Mouse (Mus musculus): ENCODE measurements at regions not wholly inside any gene's neighbourhood (a gene's known extent, or its start where the extent isn't known, plus 50 kb on each side); places are given as distances from the start of the nearest gene placed in this dataset.
"Not testable (repeated sequence)": the region's sequence is repeated elsewhere in the genome, so short reads cannot be mapped to it uniquely, and the experiment has no call there.

DNA sequence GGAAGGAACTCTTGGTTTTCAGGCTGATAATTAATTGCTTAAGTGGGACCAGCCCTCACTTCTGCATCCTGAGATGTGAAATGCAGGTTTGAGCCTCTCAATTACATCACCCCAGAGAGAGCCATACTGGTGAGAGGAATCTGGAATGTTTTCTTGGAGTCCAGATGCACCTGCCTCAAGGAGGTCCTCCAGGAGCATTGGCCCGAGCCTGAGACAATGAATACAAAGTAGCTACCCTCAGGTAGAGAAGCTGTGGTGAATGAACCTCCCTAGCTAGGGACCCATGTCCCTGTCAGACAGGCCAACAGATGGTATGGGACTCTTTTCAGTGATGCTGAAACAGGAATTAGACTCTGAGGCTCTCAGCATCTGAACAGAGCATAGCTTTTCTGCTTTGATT lies 168.7 kb upstream of the Hs6st1 start:
- Histone ChIP-seq H3K4me2 (no peak overlapping the region), H3K27me3 (ENCODE audit: control insufficient read depth, insufficient read depth, low read length) (no peaks in the 10 kb centered on the region), H3K4me3 (ENCODE audit: low read depth, low read length) (no peak overlapping the region), H3K9me3 (replicated peaks; ENCODE audit: control insufficient read depth, low read length) (peaks cover 8% of the 10 kb centered on the region), H3K27ac (ENCODE audit: low read depth, low read length) (no peak overlapping the region), H3K4me1 (ENCODE audit: control insufficient read depth, insufficient read depth, low read length) (no peaks in the 10 kb centered on the region), H3K36me3 (ENCODE audit: control insufficient read depth, insufficient read depth, low read length) (no peaks in the 10 kb centered on the region), H3K9ac (ENCODE audit: low read depth, low read length) (no peak overlapping the region)
- no peak for ATAC-seq (replicated peaks; ENCODE audit: insufficient number of reproducible peaks, low FRiP score, low TSS enrichment)
- WGBS (ENCODE audit: insufficient replicate concordance): 61% methylated on average over 1 of the region's 1 CpGs

DNA sequence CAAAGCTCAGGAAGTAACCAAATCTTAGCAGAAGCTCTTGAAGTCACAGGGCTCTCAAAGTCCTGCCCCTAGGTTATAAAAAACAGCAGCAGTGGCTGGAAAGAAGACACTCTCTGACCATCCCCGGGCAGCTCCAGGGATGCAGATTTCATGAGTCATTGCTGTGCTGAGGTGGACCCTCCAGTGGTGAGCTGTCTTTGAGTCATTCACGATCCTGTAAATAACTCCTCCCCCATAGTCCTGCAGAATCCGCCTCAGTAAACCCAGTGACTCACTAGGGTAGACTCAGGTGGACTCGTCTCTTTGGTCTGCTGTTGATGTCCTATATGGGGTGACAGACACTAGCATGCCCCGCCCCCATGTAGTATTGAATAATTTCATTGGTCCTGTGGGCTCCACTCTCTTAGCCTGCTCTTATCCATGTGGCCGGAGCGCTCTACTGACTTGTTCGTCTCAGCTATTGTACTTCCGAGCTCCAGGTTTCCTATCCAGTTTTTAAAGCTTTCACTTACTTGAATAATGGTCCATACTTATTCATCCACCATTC lies 164.1 kb upstream of the Hs6st1 start:
- no peaks in the 10 kb centered on the region for H3K9me3 ChIP-seq (replicated peaks; ENCODE audit: control insufficient read depth, low read length)
- no peaks in the 10 kb centered on the region for H3K36me3 ChIP-seq (ENCODE audit: control insufficient read depth, insufficient read depth, low read length)
- WGBS (ENCODE audit: insufficient replicate concordance): 82% methylated on average over 9 of the region's 9 CpGs
- no peak overlapping the region for H3K27ac ChIP-seq (ENCODE audit: low read depth, low read length)
- no peak overlapping the region for H3K4me2 ChIP-seq
- no peak overlapping the region for H3K4me3 ChIP-seq (ENCODE audit: low read depth, low read length)
- H3K27me3 ChIP-seq (ENCODE audit: control insufficient read depth, insufficient read depth, low read length): no peaks in the 10 kb centered on the region
- peaks cover 6% of the 10 kb centered on the region; the same call in 1 of the 2 replicates for H3K4me1 ChIP-seq (ENCODE audit: control insufficient read depth, insufficient read depth, low read length)
- ATAC-seq (replicated peaks; ENCODE audit: insufficient number of reproducible peaks, low FRiP score, low TSS enrichment): no peak
- H3K9ac ChIP-seq (ENCODE audit: low read depth, low read length): no peak overlapping the region

DNA sequence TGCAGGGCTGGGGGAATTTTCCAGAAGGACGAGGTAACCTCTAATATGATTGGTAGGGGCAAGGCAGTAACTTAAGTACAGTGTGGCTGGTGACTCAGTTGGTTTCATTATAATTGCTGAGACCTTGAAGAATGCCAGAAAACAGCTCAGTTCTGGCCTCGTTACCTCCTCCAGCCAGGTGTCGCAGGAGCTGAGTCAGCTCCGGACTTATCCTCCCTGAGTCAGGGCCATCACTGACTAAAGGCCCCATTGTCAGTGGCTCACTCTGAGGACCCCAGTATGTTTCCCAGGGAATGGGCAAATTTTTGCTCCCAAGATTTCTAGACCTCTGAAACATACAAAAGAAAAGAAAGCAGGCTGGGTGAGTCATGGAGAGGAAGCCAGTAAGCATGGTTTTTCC lies 154.6 kb upstream of the Hs6st1 start:
- no peak overlapping the region for H3K4me3 ChIP-seq (ENCODE audit: low read depth, low read length)
- H3K27ac ChIP-seq (ENCODE audit: low read depth, low read length): no peak overlapping the region
- no peak overlapping the region for H3K4me2 ChIP-seq
- H3K27me3 ChIP-seq (ENCODE audit: control insufficient read depth, insufficient read depth, low read length): no peaks in the 10 kb centered on the region
- no peaks in the 10 kb centered on the region for H3K36me3 ChIP-seq (ENCODE audit: control insufficient read depth, insufficient read depth, low read length)
- 74% methylated on average over 4 of the region's 4 CpGs for WGBS (ENCODE audit: insufficient replicate concordance)
- no peaks in the 10 kb centered on the region for H3K9me3 ChIP-seq (replicated peaks; ENCODE audit: control insufficient read depth, low read length)
- H3K9ac ChIP-seq (ENCODE audit: low read depth, low read length): no peak overlapping the region
- H3K4me1 ChIP-seq (ENCODE audit: control insufficient read depth, insufficient read depth, low read length): no peaks in the 10 kb centered on the region
- no peak for ATAC-seq (replicated peaks; ENCODE audit: insufficient number of reproducible peaks, low FRiP score, low TSS enrichment)

DNA sequence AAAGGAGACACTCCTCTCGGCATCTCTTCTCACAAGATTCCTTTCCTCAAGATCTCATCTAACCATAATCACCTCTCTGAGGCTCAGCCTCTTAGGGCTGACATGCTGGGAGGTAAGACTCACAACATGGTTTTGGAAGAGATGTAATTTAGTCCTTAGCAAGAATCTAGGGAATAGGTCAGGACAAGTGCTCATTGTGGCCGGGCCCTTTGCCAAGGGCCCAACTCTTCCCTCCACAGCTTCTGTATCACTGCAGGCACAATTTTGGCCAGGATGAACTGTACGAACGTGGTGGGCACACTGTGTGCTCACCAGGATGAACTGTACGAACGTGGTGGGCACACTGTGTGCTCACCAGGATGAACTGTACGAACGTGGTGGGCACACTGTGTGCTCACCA lies 154.0 kb upstream of the Hs6st1 start:
- 86% methylated on average over 8 of the region's 8 CpGs for WGBS (ENCODE audit: insufficient replicate concordance)
- not testable (repeated sequence) for H3K4me2 ChIP-seq; ATAC-seq (replicated peaks; ENCODE audit: insufficient number of reproducible peaks, low FRiP score, low TSS enrichment); H3K4me1 ChIP-seq (ENCODE audit: control insufficient read depth, insufficient read depth, low read length); H3K9me3 ChIP-seq (replicated peaks; ENCODE audit: control insufficient read depth, low read length); H3K9ac ChIP-seq (ENCODE audit: low read depth, low read length); H3K27me3 ChIP-seq (ENCODE audit: control insufficient read depth, insufficient read depth, low read length); H3K27ac ChIP-seq (ENCODE audit: low read depth, low read length); H3K36me3 ChIP-seq (ENCODE audit: control insufficient read depth, insufficient read depth, low read length); H3K4me3 ChIP-seq (ENCODE audit: low read depth, low read length)

DNA sequence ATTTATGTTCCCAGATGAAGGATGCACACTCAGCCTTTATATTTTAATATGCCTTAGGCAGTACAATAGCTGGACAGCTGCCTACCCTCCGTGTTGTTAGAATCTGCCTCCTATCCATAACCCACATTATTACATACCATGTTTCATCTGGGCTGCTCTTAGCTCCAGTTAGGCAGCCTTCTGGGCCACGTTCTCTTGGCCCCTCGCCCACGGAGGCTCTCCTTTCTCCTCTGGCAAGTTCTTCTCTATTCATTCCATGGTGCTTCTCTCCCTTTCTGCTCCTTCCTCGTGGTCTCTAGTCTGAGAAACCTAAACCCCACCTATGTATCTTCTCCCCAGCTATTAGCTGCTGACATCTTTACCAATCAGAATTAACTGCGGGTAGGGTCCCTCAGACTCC lies 152.7 kb upstream of the Hs6st1 start:
- Histone ChIP-seq H3K36me3 (ENCODE audit: control insufficient read depth, insufficient read depth, low read length) (no peaks in the 10 kb centered on the region), H3K27me3 (ENCODE audit: control insufficient read depth, insufficient read depth, low read length) (no peaks in the 10 kb centered on the region), H3K9ac (ENCODE audit: low read depth, low read length) (no peak overlapping the region), H3K27ac (ENCODE audit: low read depth, low read length) (no peak overlapping the region), H3K9me3 (replicated peaks; ENCODE audit: control insufficient read depth, low read length) (no peaks in the 10 kb centered on the region), H3K4me1 (ENCODE audit: control insufficient read depth, insufficient read depth, low read length) (no peaks in the 10 kb centered on the region), H3K4me3 (ENCODE audit: low read depth, low read length) (no peak overlapping the region), H3K4me2 (no peak overlapping the region)
- WGBS (ENCODE audit: insufficient replicate concordance): 79% methylated on average over 6 of the region's 6 CpGs
- ATAC-seq (replicated peaks; ENCODE audit: insufficient number of reproducible peaks, low FRiP score, low TSS enrichment): no peak

DNA sequence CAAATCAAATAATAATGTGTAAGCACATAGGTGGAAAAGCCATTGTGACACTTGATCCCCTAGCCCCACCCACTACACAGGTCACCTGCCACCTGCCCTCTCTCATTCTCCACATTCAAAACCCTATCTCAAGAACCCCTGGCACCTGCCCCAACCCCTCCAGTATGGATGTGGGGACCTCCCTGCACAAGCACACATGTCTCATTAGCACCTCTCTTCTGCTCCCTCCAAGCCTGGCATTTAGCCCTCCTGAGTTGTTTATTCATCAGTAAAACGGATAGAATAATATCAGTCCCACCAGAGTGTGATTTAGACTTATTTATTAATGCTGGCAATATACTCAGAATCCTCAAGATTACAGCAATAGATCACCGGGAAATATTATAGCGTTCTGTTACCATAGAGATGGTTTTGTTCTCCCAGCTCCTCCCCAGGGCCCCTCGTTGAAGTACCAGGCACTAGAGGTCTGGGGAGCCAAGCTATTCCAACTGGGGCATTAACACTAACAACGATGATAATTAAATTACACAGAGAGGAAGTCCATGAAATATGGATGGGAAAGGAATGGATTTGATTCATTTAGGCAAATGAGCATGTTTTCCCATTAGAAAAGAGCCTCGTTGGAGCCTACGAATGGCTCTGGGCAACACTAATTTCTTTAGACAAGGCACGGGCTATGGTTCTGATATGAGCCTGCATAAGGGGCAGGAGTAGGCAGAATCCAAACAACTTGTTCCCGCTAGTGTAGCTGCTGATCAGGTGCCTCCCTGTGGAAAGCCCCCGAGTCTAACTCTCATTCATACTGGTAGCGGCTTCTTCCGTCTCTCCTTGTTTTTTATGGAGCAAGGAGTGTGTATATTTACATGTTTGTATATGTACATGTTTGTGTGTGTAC lies 148.1 kb upstream of the Hs6st1 start:
- Histone ChIP-seq H3K4me1 (ENCODE audit: control insufficient read depth, insufficient read depth, low read length) (no peaks in the 10 kb centered on the region), H3K4me3 (ENCODE audit: low read depth, low read length) (no peak overlapping the region), H3K27ac (ENCODE audit: low read depth, low read length) (no peak overlapping the region), H3K9ac (ENCODE audit: low read depth, low read length) (no peak overlapping the region), H3K9me3 (replicated peaks; ENCODE audit: control insufficient read depth, low read length) (no peaks in the 10 kb centered on the region), H3K4me2 (no peak overlapping the region), H3K36me3 (ENCODE audit: control insufficient read depth, insufficient read depth, low read length) (no peaks in the 10 kb centered on the region), H3K27me3 (ENCODE audit: control insufficient read depth, insufficient read depth, low read length) (no peaks in the 10 kb centered on the region)
- ATAC-seq (replicated peaks; ENCODE audit: insufficient number of reproducible peaks, low FRiP score, low TSS enrichment): no peak
- WGBS (ENCODE audit: insufficient replicate concordance): 80% methylated on average over 12 of the region's 12 CpGs

DNA sequence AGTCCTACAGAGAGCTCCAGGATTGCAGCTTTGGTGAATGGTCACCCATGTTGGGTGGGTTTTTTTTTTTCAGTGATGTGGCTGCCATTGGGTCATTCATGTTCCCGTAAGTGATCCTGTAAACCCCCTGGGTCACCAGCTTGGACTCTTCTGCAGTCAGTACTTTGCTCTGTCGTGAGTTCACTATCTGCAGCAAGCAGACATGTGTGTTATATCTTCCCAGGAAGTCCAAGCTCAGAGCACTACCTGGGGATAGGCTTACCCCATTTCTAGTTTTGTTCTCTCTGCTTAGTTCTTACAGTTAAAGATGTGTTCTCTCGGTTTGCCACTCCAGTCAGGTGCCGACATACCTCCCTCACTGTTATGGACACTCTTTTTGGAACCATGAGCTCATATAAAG lies 143.4 kb upstream of the Hs6st1 start:
- no peaks in the 10 kb centered on the region for H3K27me3 ChIP-seq (ENCODE audit: control insufficient read depth, insufficient read depth, low read length)
- no peak overlapping the region for H3K4me3 ChIP-seq (ENCODE audit: low read depth, low read length)
- no peak overlapping the region for H3K9ac ChIP-seq (ENCODE audit: low read depth, low read length)
- ATAC-seq (replicated peaks; ENCODE audit: insufficient number of reproducible peaks, low FRiP score, low TSS enrichment): no peak
- H3K27ac ChIP-seq (ENCODE audit: low read depth, low read length): no peak overlapping the region
- peaks cover 19% of the 10 kb centered on the region for H3K4me1 ChIP-seq (ENCODE audit: control insufficient read depth, insufficient read depth, low read length)
- H3K4me2 ChIP-seq: no peak overlapping the region
- H3K9me3 ChIP-seq (replicated peaks; ENCODE audit: control insufficient read depth, low read length): no peaks in the 10 kb centered on the region
- H3K36me3 ChIP-seq (ENCODE audit: control insufficient read depth, insufficient read depth, low read length): no peaks in the 10 kb centered on the region
- WGBS (ENCODE audit: insufficient replicate concordance): 75% methylated on average over 4 of the region's 4 CpGs

DNA sequence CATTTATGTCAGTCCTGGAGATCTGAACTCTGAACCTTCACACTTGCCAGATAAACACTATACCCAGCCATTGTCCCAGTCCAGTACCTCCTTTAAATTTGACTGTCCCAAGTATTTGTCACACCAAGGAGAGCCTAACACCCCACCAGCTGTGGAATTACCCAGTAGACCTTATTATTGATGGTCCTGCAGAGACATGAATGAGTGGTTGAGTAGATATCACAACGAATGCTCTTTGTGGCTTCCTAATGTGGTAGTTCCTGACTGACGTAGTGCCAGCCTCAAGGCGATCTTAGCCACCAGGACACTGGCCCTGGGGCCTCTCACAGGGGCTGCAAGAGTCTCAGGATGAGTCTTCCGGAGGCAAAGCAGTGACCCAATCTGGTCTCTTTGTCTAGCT lies 142.9 kb upstream of the Hs6st1 start:
- H3K9ac ChIP-seq (ENCODE audit: low read depth, low read length): no peak overlapping the region
- peaks cover 19% of the 10 kb centered on the region for H3K4me1 ChIP-seq (ENCODE audit: control insufficient read depth, insufficient read depth, low read length)
- H3K9me3 ChIP-seq (replicated peaks; ENCODE audit: control insufficient read depth, low read length): no peaks in the 10 kb centered on the region
- no peaks in the 10 kb centered on the region for H3K27me3 ChIP-seq (ENCODE audit: control insufficient read depth, insufficient read depth, low read length)
- H3K27ac ChIP-seq (ENCODE audit: low read depth, low read length): peak overlapping the region; percentile 89; the same call in 1 of the 2 replicates
- no peak overlapping the region for H3K4me2 ChIP-seq
- WGBS (ENCODE audit: insufficient replicate concordance): 78% methylated on average over 4 of the region's 4 CpGs
- no peak for ATAC-seq (replicated peaks; ENCODE audit: insufficient number of reproducible peaks, low FRiP score, low TSS enrichment)
- H3K36me3 ChIP-seq (ENCODE audit: control insufficient read depth, insufficient read depth, low read length): no peaks in the 10 kb centered on the region
- H3K4me3 ChIP-seq (ENCODE audit: low read depth, low read length): no peak overlapping the region

All from heart, embryonic 11.5 days (tissue).